Mouse (Mus musculus) adrenal gland, adult 2 months (tissue): ENCODE measurements around the gene Aff3. TPM values are rescaled to one million over a fixed set of nuclear protein-coding genes. Genes with fewer than 3 reads are reported as not detected.
A peak's percentile ranks its signal among the peaks of the same experiment; 100 is the strongest.

Experiments
- DNase-seq: peaks from one replicate; pipeline ENCODE4 v3.0.0; 2021
- polyA plus RNA-seq: library from polyadenylated mRNA; depleted of rRNA; stranded (reverse); fragments of >200 nt; gene quantifications from 2 replicates; pipeline ENCODE4 v1.2.3, GENCODE M21; 2012
- total RNA-seq, 2 experiments: library from RNA; stranded (reverse); gene quantifications; 2 replicates each; pipeline ENCODE4 v1.2.3; 2021

Aff3 gene
- total and polyA plus RNA-seq, 3 experiments = 2.9 to 3.5 (median 3.0) TPM

- no peak for DNase-seq
These were observed 167.7 kb downstream of the Aff3 start for GRCm38 (mm10) chr1:38496886-38497528.

- no peak for DNase-seq
These were observed 169.5 kb downstream of the Aff3 start for GRCm38 (mm10) chr1:38495284-38495683.

GRCm38 (mm10) chr1:38489733-38490132 is 175.0 kb downstream of the Aff3 start:
- DNase-seq = no peak

DNA sequence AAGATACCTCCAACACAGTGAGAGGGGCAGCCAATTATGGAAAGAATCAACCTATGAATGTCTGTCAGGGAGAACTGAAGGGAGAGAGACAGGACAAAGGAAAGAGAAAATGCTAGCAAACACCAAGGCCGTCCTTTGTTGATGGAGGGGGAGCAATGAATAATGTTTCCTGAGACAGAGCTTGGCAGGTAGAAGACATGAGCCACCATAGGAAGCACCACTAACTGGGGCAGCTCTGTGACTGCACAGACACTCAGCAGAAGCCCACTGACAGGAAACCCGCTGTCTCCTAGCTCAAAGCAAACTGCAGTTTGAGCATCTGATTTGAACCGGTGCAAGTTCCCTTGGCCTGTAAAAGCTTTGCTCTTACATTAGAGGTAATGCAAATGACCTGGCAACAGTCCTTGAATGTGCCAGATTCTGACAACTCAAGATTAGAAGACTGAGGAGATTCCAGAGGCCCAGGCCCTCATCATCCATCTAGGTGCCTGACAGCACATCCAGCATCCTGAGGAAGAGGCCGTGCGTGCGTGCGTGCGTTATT is 176.0 kb downstream of the Aff3 start:
- DNase-seq = no peak

- DNase-seq = no peak
These were observed 176.9 kb downstream of the Aff3 start for GRCm38 (mm10) chr1:38487884-38488283.

- no peak for DNase-seq
These were observed 181.6 kb downstream of the Aff3 start for GRCm38 (mm10) chr1:38483191-38483590.

DNA sequence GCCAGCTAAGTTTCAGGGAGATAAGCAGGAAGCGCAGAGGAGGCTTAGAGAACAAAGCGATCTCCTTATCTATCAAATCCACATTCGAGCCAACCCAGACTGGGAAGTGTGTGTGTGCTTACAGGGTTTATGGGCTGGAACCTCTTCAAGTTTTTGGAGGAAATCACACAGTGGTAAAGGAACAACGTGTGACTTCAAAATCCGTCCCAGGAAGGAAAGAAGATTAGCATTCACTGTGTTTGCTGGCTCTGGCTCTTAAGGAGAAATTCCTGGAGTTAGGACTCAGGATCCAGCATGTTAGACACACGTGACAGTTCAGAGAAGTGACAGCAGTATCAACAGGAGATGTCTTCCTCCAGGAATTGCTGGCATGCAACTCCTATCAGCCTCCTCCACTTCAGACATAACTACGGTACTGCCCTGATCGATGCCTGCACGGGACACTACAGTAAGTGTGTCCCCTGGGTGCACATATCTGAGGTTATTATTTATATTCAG is 186.5 kb downstream of the Aff3 start:
- DNase-seq = no peak

DNA sequence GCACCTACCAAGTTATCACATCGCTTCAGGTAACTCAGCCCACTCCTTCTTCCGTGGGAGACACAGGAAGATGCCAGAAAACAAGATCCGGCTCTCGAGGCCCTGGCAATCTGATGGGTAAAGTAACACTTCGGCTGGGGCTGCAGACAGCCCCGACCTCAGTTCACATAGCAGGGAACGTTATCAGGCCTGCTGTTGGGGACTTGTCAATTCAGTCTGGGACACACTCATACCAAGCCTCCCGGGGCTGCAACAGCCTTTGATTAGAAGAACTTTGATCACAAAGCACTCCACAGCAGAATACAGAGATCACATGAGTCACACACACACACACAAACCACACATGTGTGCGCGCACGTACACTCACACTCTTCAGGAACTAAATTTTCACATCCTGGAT is 193.9 kb downstream of the Aff3 start:
- DNase-seq = no peak

- DNase-seq = peak; percentile 59
These were observed 194.6 kb downstream of the Aff3 start for GRCm38 (mm10) chr1:38470166-38470565.

DNA sequence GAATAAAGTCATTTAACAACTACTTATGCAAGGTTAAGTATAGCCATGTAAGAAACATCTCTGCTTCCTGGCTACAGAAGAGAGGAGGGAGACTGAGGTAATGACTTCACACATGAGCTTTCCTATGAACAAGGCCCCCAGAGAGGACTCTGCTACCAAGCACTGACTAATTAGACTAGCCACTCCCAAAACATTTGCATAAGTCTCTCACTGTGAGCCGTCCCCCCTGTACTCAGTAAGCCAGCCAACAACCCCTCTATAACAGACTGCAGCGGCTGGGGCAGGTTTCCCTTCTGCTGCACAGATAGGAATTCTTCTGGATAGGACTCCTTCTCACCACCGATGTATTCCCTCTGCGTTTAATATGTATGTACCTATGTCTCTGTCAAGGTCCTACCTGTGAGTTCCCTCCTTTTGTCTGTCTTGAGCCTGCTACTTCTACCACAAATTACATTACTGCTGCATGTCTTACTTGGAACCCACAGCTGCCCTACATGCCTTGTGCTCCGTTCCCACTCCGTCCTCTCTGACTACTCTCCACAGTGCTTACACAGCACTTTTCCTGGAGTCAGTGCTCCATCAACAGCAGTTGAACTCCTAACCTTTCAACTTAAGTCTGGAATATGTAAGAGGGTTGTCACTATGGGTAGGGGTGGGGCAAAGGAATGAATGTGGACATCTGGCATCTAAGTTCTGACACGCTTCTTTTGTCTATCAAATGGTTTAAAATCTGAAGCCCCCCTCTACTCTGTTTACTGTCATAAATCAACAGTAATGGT is 197.3 kb downstream of the Aff3 start:
- no peak for DNase-seq

DNA sequence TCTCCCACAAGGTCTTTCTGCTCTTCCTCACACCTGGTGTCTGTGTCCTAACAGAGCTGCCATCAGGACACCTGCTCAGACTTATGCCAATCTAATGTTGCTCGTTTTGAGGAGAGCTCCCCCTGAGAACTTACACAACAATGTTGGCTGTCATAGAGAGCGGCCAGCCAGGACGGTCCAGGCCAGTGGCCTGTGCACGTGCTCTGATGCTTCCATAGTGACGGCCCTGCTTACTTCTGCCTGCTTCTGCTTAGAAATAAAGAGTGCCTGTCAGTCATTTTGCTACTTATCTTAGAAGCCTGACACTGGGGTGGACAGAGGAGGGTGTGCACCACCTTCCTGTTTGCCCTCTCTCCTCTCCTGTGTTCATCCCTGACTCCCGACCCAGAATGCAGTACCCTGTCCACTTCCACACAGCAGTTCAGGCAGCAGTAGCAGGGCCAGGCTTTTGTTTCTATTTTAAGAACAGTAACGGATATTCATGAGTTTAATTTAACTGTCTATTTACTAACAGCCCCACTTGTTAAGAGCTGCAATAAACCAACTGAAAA is 208.0 kb downstream of the Aff3 start:
- no peak for DNase-seq

DNA sequence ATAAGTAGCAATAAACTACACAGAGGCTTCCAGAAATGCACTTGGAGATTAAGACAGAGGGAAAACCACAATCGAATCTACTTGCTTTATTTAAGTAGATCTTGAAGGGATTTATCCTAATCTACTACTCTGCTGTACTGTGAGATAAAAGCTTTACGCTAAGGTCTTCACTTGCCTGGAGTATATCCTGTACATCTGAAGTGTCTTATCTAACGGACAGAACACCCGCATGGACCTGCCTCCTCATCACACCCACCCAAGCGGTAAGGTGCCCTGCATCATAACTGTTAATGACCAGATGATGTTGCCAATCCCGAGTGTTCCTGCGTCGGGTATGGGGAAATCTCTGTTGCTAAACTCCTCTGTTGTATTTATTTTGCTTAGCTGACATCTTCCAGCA is 209.8 kb downstream of the Aff3 start:
- no peak for DNase-seq

- no peak for DNase-seq
These were observed 213.4 kb downstream of the Aff3 start for GRCm38 (mm10) chr1:38451367-38451766.

- DNase-seq = peak; percentile 29
These were observed 214.1 kb downstream of the Aff3 start for GRCm38 (mm10) chr1:38450677-38451076.

DNA sequence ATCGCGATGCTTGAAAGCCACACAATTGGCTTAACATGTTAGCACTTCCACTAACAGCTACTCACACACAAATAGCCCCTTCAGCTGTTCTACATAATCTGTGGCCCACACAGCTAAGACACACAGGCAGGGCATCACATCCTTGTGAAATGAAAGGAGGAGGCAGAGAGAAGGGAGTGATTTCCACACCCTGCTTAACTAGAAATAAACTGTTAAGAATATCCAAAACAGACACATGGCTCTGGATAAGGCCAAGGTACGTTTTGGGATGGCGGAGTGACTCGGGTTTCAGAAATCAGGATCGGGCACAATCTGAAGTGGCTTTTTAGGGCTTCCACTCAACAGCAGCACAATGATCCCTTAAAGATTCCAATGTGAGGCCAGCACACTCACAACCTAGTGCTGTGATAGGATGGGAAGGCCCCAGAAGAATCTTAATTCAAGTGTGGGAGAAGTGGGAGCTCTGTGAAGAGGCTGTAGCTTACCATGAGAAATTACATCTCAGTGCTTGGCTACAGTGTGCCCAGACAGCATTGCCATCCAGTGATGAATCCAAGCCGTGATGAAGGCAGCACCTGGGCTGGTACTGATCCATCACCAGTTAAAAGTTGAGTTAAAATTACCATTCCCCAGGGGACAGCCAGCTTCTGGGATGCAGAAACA is 214.8 kb downstream of the Aff3 start:
- no peak for DNase-seq

- no peak for DNase-seq
These were observed 215.9 kb downstream of the Aff3 start for GRCm38 (mm10) chr1:38448854-38449253.

GRCm38 (mm10) chr1:38447581-38447980 is 217.2 kb downstream of the Aff3 start:
- no peak for DNase-seq

- no peak for DNase-seq
These were observed 218.5 kb downstream of the Aff3 start for GRCm38 (mm10) chr1:38446152-38446820.

GRCm38 (mm10) chr1:38442887-38443286 is 221.9 kb downstream of the Aff3 start:
- DNase-seq = no peak

- DNase-seq = no peak
These were observed 222.3 kb downstream of the Aff3 start for GRCm38 (mm10) chr1:38442479-38442878.

GRCm38 (mm10) chr1:38441800-38442199 is 223.0 kb downstream of the Aff3 start:
- DNase-seq = no peak

DNA sequence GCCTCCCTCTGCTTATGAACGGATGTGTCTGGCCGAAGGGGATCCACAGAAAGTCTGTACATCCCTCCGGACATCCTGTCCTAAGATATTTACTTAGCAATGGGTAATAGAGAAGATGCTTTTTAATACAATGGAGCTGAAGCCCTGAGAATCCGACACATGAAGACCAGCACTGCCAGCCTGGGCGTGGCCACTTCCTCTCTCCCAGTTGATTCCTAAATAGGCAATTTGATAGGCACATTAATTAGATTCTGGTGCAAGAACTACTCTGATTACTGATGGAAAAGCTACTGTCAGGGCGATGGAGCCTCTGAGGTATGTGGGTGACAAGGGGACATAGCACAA is 224.3 kb downstream of the Aff3 start:
- no peak for DNase-seq
